Mouse (Mus musculus) MEL (cell line): ENCODE measurements around the gene Ddx52.

Experiments used
- GATA1 ChIP-seq: IDR thresholded peaks from 2 replicates; pipeline ENCODE4 v1.6.1; 2011; ENCODE audit warnings: low read depth, low read length, improper control_type of control experiment
- HCFC1 ChIP-seq: IDR thresholded peaks from 2 replicates; pipeline ENCODE4 v1.6.1; 2012; ENCODE audit warnings: low read depth, mild to moderate bottlenecking, inconsistent platforms, low read length, improper control_type of control experiment, moderate library complexity
- NRF1 ChIP-seq: IDR thresholded peaks from 2 replicates; pipeline ENCODE4 v1.6.1; 2014; ENCODE audit warnings: low read depth, mild to moderate bottlenecking, inconsistent platforms, low read length, improper control_type of control experiment, moderate library complexity; ENCODE audit not compliant: poor library complexity, insufficient read depth, severe bottlenecking

GRCm38 (mm10) chr11:84009001-84009400 is 67.1 kb downstream of the Ddx52 start:
- TF ChIP-seq GATA1 (no peak), NRF1 (no peak), HCFC1 (no peak)
